Mouse (Mus musculus): Measurements from ENCODE around the gene Nos1. TPM values are rescaled to one million over a fixed set of nuclear protein-coding genes. Genes with fewer than 3 reads are reported as not detected.

Gene Nos1
- polyA plus RNA-seq, 1 experiment from 2014 or later: 3.0 TPM

GRCm38 (mm10) chr5:117844611-117845010, 63.8 kb downstream of the Nos1 start:
- H3K4me3 ChIP-seq (replicated peaks; ENCODE audit: low read length): no peak overlapping the region
- H3K4me2 ChIP-seq (replicated peaks): no peak overlapping the region
- WGBS: 0% methylated on average over 1 of the region's 1 CpGs
- no peaks in the 10 kb centered on the region for H3K36me3 ChIP-seq (replicated peaks; ENCODE audit: control insufficient read depth, insufficient read depth)
- H3K9ac ChIP-seq: no peak overlapping the region
- H3K9me3 ChIP-seq (ENCODE audit: control insufficient read depth, low read length): no peaks in the 10 kb centered on the region
- no peak for DNase-seq (ENCODE audit: low spot score)
- peaks cover 10% of the 10 kb centered on the region; the same call in 1 of the 2 replicates for H3K4me1 ChIP-seq (replicated peaks; ENCODE audit: control insufficient read depth, insufficient read depth, low read length)
- no peak for ATAC-seq (ENCODE audit: low FRiP score)
- H3K27ac ChIP-seq: no peak overlapping the region
- H3K27me3 ChIP-seq (ENCODE audit: control insufficient read depth, insufficient read depth, low read length): peaks cover 45% of the 10 kb centered on the region

- Histone ChIP-seq H3K36me3 (replicated peaks; ENCODE audit: control insufficient read depth, insufficient read depth) (no peaks in the 10 kb centered on the region), H3K4me1 (replicated peaks; ENCODE audit: control insufficient read depth, insufficient read depth, low read length) (no peaks in the 10 kb centered on the region), H3K4me3 (replicated peaks; ENCODE audit: low read length) (no peak overlapping the region), H3K9ac (no peak overlapping the region), H3K27me3 (ENCODE audit: control insufficient read depth, insufficient read depth, low read length) (no peaks in the 10 kb centered on the region), H3K27ac (no peak overlapping the region), H3K9me3 (ENCODE audit: control insufficient read depth, low read length) (no peaks in the 10 kb centered on the region), H3K4me2 (replicated peaks) (no peak overlapping the region)
- 80% methylated on average over 12 of the region's 12 CpGs for WGBS
- no peak for ATAC-seq (ENCODE audit: low FRiP score)
- no peak for DNase-seq (ENCODE audit: low spot score)
Measured at GRCm38 (mm10) chr5:117850474-117850873, 69.6 kb downstream of the Nos1 start.

GRCm38 (mm10) chr5:117853741-117854140, 72.9 kb downstream of the Nos1 start:
- Histone ChIP-seq H3K36me3 (replicated peaks; ENCODE audit: control insufficient read depth, insufficient read depth) (no peaks in the 10 kb centered on the region), H3K27me3 (ENCODE audit: control insufficient read depth, insufficient read depth, low read length) (no peaks in the 10 kb centered on the region), H3K4me2 (replicated peaks) (no peak overlapping the region), H3K9me3 (ENCODE audit: control insufficient read depth, low read length) (no peaks in the 10 kb centered on the region), H3K27ac (no peak overlapping the region), H3K4me3 (replicated peaks; ENCODE audit: low read length) (no peak overlapping the region), H3K9ac (no peak overlapping the region), H3K4me1 (replicated peaks; ENCODE audit: control insufficient read depth, insufficient read depth, low read length) (no peaks in the 10 kb centered on the region)
- ATAC-seq (ENCODE audit: low FRiP score): no peak
- no peak for DNase-seq (ENCODE audit: low spot score)
- WGBS: 79% methylated on average over 10 of the region's 10 CpGs

- Histone ChIP-seq H3K27ac (no peak overlapping the region), H3K36me3 (replicated peaks; ENCODE audit: control insufficient read depth, insufficient read depth) (no peaks in the 10 kb centered on the region), H3K4me2 (replicated peaks) (0 out of 2 replicates have a peak overlapping the region, but pooled peaks have one; percentile 5), H3K9me3 (ENCODE audit: control insufficient read depth, low read length) (no peaks in the 10 kb centered on the region), H3K4me1 (replicated peaks; ENCODE audit: control insufficient read depth, insufficient read depth, low read length) (0 out of 2 replicates have a peak, but pooled peaks cover 7% of the 10 kb centered on the region), H3K27me3 (ENCODE audit: control insufficient read depth, insufficient read depth, low read length) (no peaks in the 10 kb centered on the region), H3K9ac (no peak overlapping the region), H3K4me3 (replicated peaks; ENCODE audit: low read length) (no peak overlapping the region)
- DNase-seq (ENCODE audit: low spot score): peak; percentile 47
- ATAC-seq (ENCODE audit: low FRiP score): 0 out of 2 replicates have a peak, but pooled peaks have one; percentile 64
- WGBS: 9% methylated on average over 13 of the region's 13 CpGs
Measured at GRCm38 (mm10) chr5:117864588-117865300, 83.9 kb downstream of the Nos1 start.

GRCm38 (mm10) chr5:117865876-117866275, 85.0 kb downstream of the Nos1 start:
- H3K4me1 ChIP-seq (replicated peaks; ENCODE audit: control insufficient read depth, insufficient read depth, low read length): 0 out of 2 replicates have a peak, but pooled peaks cover 7% of the 10 kb centered on the region
- 64% methylated on average over 16 of the region's 16 CpGs for whole genome bisulfite sequencing
- H3K4me2 ChIP-seq (replicated peaks): no peak overlapping the region
- H3K27me3 ChIP-seq (ENCODE audit: control insufficient read depth, insufficient read depth, low read length): no peaks in the 10 kb centered on the region
- no peak overlapping the region for H3K9ac ChIP-seq
- no peaks in the 10 kb centered on the region for H3K9me3 ChIP-seq (ENCODE audit: control insufficient read depth, low read length)
- no peak overlapping the region for H3K27ac ChIP-seq
- H3K4me3 ChIP-seq (replicated peaks; ENCODE audit: low read length): no peak overlapping the region
- DNase-seq (ENCODE audit: low spot score) (no peak), ATAC-seq (ENCODE audit: low FRiP score) (no peak)
- no peaks in the 10 kb centered on the region for H3K36me3 ChIP-seq (replicated peaks; ENCODE audit: control insufficient read depth, insufficient read depth)

- Histone ChIP-seq H3K9ac (no peak overlapping the region), H3K4me1 (replicated peaks; ENCODE audit: control insufficient read depth, insufficient read depth, low read length) (no peaks in the 10 kb centered on the region), H3K4me3 (replicated peaks; ENCODE audit: low read length) (no peak overlapping the region), H3K27me3 (ENCODE audit: control insufficient read depth, insufficient read depth, low read length) (no peaks in the 10 kb centered on the region), H3K4me2 (replicated peaks) (no peak overlapping the region), H3K36me3 (replicated peaks; ENCODE audit: control insufficient read depth, insufficient read depth) (no peaks in the 10 kb centered on the region), H3K27ac (no peak overlapping the region), H3K9me3 (ENCODE audit: control insufficient read depth, low read length) (no peaks in the 10 kb centered on the region)
- ATAC-seq (ENCODE audit: low FRiP score) (no peak), DNase-seq (ENCODE audit: low spot score) (no peak)
- WGBS: 80% methylated on average over 1 of the region's 1 CpGs
Measured at GRCm38 (mm10) chr5:117871614-117872013, 90.8 kb downstream of the Nos1 start.

GRCm38 (mm10) chr5:117873807-117874206, 93.0 kb downstream of the Nos1 start:
- Histone ChIP-seq H3K27ac (no peak overlapping the region), H3K36me3 (replicated peaks; ENCODE audit: control insufficient read depth, insufficient read depth) (no peaks in the 10 kb centered on the region), H3K9ac (no peak overlapping the region), H3K27me3 (ENCODE audit: control insufficient read depth, insufficient read depth, low read length) (no peaks in the 10 kb centered on the region), H3K4me1 (replicated peaks; ENCODE audit: control insufficient read depth, insufficient read depth, low read length) (no peaks in the 10 kb centered on the region), H3K9me3 (ENCODE audit: control insufficient read depth, low read length) (no peaks in the 10 kb centered on the region), H3K4me3 (replicated peaks; ENCODE audit: low read length) (no peak overlapping the region), H3K4me2 (replicated peaks) (no peak overlapping the region)
- DNase-seq (ENCODE audit: low spot score): no peak
- ATAC-seq (ENCODE audit: low FRiP score): no peak
- WGBS: 81% methylated on average over 8 of the region's 8 CpGs

- no peak for ATAC-seq (ENCODE audit: low FRiP score)
- H3K4me1 ChIP-seq (replicated peaks; ENCODE audit: control insufficient read depth, insufficient read depth, low read length): no peaks in the 10 kb centered on the region
- no peak overlapping the region for H3K4me2 ChIP-seq (replicated peaks)
- no peak for DNase-seq (ENCODE audit: low spot score)
- no peak overlapping the region for H3K9ac ChIP-seq
- no peak overlapping the region for H3K4me3 ChIP-seq (replicated peaks; ENCODE audit: low read length)
- no peaks in the 10 kb centered on the region for H3K36me3 ChIP-seq (replicated peaks; ENCODE audit: control insufficient read depth, insufficient read depth)
- 80% methylated on average over 7 of the region's 7 CpGs for WGBS
- no peaks in the 10 kb centered on the region for H3K27me3 ChIP-seq (ENCODE audit: control insufficient read depth, insufficient read depth, low read length)
- H3K9me3 ChIP-seq (ENCODE audit: control insufficient read depth, low read length): no peaks in the 10 kb centered on the region
- no peak overlapping the region for H3K27ac ChIP-seq
Measured at GRCm38 (mm10) chr5:117874236-117874635, 93.4 kb downstream of the Nos1 start.

- ATAC-seq (ENCODE audit: low FRiP score): no peak
- H3K9ac ChIP-seq: no peak overlapping the region
Measured at GRCm38 (mm10) chr5:117879136-117879535, 98.3 kb downstream of the Nos1 start.

More at GRCm38 (mm10) chr5:117879136-117879535, 98.3 kb downstream of the Nos1 start:
- DNase-seq (ENCODE audit: low spot score): no peak
- Histone ChIP-seq H3K4me2 (replicated peaks) (no peak overlapping the region), H3K27ac (no peak overlapping the region), H3K9me3 (ENCODE audit: control insufficient read depth, low read length) (no peaks in the 10 kb centered on the region), H3K4me3 (replicated peaks; ENCODE audit: low read length) (no peak overlapping the region), H3K36me3 (replicated peaks; ENCODE audit: control insufficient read depth, insufficient read depth) (no peaks in the 10 kb centered on the region), H3K27me3 (ENCODE audit: control insufficient read depth, insufficient read depth, low read length) (no peaks in the 10 kb centered on the region), H3K4me1 (replicated peaks; ENCODE audit: control insufficient read depth, insufficient read depth, low read length) (no peaks in the 10 kb centered on the region)
- 49% methylated on average over 14 of the region's 14 CpGs for WGBS

Measured in hindbrain, embryonic 14.5 days (tissue).